Mouse (Mus musculus) liver, embryonic 14.5 days (tissue): Measurements from ENCODE around the gene Ltb4r2.

Experiments used
- CTCF ChIP-seq: IDR thresholded peaks from 2 replicates; pipeline ENCODE4 v1.5.1; 2016; ENCODE audit warnings: antibody characterized with exemption, low read depth, control low read depth
- EP300 ChIP-seq: IDR thresholded peaks from 2 replicates; pipeline ENCODE4 v1.6.1; 2016; ENCODE audit warnings: antibody characterized with exemption, low read depth

DNA sequence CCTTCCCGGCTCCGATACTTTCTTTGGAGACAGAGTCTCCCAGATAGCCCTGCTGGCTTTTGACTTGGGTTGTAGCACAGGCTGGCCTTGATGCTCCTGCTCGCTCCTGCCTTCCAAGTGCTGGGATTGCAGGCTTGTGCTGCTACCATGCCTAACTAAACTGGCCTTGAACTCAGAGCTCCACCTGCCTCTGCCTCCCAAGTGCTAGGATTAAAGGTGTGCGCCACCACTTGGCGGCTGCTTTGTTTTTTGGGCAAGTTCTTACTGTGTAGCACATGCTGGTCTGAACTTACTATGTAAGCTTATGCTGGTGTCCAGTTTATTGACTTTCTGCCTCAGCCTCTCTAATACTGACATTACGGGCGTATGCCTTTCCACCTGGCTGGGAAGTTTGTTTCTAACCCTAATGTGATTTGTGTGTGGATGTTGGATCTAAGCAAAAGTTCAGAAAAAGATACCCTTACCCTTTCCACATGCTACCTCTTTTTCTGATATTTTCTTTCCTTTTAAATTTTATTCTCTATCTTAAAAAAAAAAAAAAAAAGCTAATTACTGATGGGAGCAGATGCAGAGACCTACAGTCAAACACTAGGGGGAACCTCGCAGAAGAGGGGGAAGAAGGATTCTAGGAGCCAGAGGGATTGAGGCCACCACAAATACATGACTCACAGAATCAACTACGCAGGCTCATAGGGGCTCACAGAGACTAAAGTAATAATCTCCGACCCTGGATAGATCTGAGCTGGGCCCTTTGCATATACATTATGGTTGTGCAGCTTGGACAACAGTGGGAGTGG lies 14.0 kb upstream of the Ltb4r2 start:
- TF ChIP-seq EP300 (no peak), CTCF (no peak)
